Mouse (Mus musculus) gastrocnemius, adult 18-20 months (tissue): ENCODE data around the gene Neurl4. TPM values are rescaled to one million over a fixed set of nuclear protein-coding genes. Genes with fewer than 3 reads are reported as not detected.

Source experiments
- DNase-seq: peaks from one replicate; pipeline ENCODE4 v3.0.0; 2021; ENCODE audit warnings: low spot score
- total RNA-seq, 2 experiments: library from RNA; stranded (reverse); gene quantifications; 2 replicates each; pipeline ENCODE4 v1.2.3; 2021

Neurl4 gene
- total RNA-seq, 2 experiments from 2014 or later, result 25.9 to 27.4 TPM

DNA sequence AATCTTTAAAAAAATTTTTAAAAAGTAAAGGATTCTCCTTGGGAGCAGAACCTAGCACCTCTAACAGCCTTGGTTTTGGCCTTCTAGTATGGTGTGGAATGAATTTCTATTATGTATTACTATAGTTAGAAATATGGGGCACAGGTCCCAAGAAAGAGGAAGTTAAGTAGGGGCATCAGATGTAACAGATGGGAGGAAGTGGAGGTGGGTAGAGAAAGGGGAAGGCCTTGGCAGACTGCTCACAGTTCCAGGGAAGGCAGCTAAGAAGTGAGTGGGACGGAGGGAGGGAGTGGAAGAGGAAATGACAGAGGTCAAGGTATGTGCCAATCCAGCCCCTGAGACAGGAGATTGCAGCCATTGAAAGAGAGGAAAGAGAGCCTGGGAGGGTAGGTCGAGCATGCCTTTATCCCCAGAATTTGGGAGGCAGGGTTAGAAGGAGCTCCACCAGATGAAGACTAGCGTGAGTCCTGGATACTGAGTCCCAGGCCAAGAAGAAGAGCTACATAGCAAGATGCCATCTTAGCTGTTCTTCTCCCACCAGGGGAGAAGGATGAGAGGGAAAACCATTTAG is 30.2 kb downstream of the Neurl4 start:
- DNase-seq, result no peak

DNA sequence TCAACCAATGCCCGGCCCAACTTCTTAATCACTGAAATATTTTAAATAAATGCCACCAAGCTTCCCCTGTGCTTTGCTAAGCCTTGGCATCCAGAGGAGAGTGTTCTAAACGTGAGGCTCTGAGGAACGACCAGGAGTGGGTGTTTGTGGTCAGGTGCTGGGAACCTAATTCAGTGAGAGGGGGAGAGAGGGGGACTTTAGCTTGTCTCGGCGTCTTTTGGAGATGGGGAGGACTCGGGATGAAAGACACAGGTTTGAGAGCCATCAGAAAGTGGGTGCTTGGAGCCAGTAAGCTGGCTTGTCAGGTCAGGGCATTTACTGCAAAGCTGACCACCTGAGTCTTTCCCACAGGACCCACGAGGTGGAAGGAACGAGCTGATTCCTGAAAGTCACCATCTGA is 30.9 kb downstream of the Neurl4 start:
- no peak for DNase-seq

DNA sequence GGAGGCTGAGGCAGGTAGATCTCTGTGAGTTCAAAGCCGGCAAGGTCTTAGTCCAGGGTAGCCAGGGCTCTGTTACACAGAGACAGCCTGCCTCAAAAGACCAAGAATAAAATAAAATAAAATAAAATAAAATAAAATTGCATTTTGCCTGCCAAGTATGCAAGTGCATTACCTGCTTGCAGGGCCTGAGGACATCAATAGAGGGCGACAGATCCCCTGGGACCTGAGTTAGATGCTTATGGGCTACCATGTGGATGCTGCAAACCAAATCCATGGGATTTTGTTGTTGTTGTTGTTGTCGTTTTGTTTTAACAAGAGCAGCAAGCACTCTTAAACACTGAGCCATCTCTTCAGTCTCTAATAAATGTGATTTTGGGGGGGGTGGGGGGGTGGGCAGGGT is 31.4 kb downstream of the Neurl4 start:
- DNase-seq, result no peak

DNA sequence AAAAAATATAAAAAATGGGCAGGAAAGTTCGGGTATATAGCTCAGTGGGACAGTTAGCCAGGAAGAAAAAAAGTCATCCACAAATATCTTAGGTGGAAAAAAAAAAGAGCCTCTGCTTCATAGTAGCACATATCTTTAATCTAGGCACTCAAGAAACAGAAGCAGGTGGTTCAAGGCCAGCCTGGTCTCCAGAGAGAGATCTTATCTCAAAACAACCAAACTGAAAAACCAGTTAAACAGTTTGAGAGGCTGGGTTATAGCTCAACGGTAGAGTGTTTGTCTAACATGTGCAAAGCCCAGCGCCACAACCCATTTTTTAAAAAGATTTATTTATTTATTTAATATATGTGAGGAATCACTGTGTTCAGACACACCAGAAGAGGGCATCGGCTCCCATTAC is 32.2 kb downstream of the Neurl4 start:
- DNase-seq, result no peak

DNA sequence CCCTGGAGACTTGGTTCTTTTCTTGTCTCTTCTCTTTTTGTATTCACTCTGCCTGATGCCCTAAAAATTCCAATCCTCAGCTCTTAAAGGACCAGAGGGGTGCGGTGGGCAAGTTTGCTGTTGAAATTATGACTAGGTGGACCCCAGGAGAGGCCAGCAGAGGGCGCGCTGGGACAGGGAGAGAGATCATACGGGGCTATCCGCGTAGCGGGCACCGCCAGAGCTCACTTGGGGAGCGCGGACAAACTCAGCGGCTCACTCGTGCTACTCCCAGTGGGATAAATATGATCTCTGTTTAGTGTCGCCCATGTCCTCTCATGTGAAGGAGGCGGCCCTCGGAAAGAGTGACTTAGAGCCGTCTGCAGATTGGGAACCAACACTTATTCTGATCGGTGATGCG is 33.3 kb downstream of the Neurl4 start:
- peak; percentile 96 for DNase-seq

DNA sequence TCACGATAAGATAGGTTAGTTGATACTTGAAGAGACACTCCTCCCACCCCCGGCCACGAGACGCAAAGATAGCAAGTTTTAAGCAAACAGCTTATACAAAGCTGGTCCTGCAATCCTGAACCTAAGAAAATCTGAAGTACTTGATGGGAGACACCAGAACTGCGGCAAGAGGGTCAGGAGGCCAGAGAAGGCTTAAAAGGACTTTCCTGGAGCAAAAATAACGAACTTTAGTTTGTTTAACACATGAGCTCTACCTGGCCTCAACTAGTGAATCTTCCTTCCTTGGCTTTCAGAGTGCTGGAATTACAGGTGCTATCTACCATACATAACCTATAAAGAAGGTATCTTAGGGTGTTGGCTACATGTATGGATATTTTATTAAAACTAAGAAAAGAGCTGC is 33.8 kb downstream of the Neurl4 start:
- DNase-seq, result no peak

DNA sequence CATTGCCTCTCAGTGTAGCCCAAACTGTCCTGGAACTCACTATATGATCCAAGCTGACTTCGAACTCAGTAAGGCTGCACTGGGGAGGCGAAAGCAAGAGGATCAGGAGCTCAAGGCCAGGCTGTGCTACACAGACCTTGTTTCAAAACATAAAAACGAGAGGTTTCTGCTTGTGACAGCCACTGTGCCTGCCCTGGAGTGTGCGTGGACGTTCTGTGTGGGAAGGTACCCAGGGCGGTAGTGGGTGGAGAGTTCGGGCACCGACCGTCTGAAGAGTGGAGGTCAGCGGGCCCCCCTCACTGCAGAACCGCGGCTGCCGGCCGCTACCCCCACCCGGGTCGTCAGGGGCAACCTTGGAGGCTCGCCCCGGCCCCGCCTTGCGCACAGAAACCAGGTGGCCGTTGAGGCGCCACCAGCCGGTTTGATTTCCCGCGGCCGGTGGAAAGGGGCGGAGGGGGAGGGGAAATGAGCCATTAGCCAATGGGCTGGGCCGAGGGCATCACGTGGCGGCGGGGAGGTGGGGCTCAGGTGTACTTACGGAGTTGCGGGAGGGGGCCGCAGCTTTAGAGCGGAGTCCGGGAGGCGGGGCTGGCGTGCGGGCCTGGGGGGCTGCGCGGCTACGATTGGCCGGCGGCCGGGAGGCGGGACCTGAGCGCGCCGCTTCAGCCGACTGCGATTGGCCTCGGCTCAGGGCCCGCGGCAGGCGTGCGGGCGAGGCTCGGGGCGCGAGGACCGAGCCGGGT is 34.4 kb downstream of the Neurl4 start, which contains the start of gene Ybx2:
Gene Ybx2, plus strand, starts transcription at position 660 of the 743 bp plus-strand sequence.
- peak; percentile 92 for DNase-seq

DNA sequence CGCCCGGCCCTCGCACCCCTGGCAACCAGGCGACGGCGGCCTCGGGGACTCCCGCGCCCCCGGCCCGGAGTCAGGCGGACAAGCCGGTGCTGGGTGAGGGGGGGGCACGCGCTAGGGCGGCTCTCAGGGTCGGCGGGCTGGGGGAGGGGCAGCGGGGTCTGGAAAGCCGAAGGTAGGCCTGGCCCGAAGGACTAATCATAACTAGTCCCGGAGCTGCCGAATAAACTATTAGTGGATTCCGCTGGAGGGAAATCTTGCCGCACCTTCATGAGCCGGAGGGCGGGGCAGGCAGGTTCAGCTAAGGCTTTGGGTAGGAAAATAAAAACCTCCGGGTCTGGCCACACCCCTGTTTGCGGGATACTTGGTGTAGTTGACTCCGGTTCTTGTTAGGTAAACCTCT is 35.3 kb downstream of the Neurl4 start:
- no peak for DNase-seq

DNA sequence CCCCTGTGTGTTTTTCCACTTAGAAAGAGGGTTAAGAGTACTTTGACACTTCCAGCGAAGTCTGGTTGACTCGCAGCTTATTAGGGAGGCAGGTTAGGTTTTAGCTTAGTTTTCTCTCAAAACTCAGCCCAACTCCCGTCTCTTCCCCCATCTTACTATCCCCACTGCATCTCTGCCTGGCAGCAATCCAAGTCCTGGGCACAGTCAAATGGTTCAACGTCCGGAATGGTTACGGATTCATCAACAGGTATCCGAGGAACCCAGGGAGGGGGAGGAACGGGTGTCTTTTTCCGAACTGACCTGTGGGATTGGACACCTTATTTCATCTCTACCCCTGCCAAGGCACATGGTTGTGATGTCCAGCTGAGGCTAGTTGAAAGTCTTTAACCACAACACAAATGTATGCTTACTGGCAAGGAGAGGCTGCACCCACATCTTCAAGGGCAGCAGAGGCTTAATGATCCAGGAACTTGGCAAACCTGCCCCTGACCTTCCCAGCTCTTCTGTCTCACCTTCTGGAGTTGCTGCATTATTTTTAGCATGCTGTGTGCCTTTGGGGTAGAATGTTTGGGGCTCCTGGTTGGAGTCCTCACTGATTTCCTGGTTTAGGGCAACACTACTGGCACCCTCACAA is 36.0 kb downstream of the Neurl4 start:
- peak; percentile 42 for DNase-seq

DNA sequence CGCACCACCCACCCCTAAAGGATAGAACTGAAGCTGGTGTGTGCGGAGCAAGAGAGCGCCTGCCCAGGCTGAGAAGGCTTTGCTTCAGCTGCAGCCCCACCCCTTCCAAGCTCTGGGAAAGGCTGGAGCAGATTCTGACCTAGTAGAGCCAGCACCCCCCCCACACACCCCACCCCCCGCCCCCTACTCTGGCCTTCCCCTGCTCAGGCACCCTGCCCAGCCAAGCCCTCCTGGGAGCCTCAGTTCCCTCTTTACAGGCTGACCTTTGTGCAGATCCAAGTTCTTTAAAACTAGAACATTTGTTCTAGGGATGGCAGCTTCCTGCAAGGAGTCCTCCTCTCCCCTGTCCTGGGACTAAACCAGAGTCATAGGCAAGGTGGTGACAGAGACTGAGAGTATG is 36.5 kb downstream of the Neurl4 start:
- DNase-seq, result peak; percentile 71

DNA sequence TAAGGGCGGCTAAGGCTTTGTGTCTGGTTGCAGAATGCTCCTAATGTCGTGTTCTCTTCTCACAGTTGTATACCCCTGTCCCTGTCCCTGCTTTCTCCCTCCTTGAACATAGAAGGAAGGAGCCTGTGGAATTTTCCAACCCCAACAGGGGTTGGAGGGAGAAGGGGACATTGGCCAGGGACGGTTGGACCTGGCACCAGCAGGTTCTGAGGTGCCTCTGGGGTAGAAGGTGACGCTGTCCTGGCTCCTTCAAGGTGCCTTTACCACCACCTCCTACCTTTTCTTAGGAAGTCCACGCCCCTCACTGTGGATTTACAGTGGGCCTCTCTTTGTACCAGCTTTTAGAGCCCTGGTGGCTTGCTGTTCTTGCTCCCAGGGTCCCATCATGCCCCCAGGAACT is 37.0 kb downstream of the Neurl4 start:
- no peak for DNase-seq

DNA sequence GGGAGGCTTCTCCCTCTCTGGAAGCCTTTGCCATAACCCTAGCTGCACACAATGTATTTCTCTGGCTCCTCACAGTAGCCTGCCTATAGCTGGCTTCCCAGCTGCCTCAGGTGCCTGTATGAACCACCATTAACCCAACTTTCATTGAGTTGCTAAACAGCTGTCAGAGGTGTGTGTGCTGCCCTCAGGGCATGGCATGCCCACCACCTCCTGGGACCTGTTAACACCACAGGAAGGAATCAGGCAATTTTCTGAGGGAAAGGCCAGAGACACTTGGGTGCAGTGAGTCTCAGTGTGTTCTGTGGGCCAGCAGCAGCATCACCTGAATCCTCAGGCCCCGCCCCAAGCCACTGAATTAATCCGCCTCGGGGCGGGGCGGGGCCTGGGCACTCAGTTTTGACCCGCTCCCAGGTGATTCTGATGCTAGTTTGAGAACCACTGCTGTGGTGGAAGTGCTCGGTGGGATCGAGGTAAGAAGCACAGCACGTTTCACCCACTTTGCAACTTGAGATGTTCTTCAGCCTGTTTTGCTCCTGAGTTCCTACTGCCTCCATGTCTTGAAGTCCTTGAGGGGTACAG is 37.6 kb downstream of the Neurl4 start:
- no peak for DNase-seq

DNA sequence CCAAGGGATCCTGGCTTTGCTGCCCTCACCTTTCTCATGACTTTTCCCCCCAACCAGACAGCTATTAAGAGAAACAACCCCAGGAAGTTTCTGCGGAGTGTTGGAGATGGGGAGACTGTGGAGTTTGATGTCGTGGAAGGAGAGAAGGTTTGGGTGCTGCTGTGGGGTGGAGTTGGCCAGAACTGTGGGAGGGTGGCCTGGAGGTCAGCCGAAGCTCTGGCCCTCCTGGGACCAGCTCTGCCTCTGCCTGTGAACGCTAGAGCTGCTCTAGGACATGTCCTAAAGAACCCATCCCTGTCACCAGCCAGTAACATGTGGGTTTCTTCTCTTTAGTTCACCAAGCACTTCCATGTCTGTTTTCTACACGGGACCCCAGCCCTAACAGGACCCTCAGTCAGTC is 38.3 kb downstream of the Neurl4 start:
- peak; percentile 30 for DNase-seq

DNA sequence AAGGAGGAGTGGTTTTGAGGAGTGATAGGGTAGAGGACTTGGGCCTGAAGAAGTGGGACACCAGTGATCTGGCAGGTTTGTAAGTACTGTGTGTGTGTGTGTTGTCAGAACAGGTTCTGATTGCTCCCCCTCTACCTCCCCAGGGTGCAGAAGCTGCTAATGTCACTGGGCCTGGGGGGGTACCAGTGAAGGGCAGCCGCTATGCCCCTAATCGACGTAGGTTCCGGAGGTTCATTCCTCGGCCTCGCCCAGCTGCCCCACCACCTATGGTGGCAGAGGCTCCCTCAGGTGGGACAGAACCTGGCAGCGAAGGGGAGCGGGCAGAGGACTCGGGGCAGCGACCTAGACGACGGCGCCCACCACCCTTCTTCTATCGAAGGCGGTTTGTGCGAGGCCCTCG is 38.9 kb downstream of the Neurl4 start:
- DNase-seq, result no peak

DNA sequence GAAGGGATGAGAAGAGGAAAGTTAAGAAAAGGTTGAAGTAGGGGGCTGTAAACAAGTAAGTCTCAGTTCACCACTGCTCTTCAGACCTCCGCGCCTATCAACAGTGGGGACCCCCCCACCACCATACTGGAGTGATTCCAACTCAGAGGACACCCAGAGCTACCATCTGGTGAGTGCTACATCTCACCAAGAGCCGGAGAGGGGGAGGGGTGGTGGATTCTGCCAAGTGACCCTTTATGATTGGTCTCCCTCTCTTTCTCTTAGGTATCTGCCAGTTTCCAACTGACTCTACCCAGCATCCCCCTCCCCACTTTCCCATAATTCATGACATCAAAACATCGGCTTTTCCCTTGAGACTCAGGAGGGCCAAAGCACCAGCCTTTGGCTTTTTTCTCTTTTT is 40.1 kb downstream of the Neurl4 start:
- peak; percentile 30 for DNase-seq

DNA sequence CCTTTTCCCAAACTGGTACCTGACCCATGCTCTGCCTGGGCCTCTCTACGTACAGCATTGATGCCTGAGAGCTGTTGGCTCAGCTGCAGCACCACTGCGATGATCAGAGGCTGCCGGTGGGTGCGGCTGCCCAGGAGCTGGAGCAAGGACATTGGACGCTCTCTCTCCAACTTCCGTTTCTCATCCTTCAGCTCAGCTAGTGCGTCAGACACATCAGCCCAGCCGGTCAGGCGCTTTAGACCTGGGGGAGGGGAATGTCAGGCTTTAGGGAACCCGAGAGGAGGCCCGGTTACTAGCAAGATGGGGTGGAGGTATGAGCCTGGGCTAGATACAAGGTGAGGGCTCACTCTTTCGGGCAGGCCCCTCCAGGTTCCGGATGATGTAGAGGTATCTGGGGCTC is 44.3 kb downstream of the Neurl4 start:
- peak; percentile 24 for DNase-seq

DNA sequence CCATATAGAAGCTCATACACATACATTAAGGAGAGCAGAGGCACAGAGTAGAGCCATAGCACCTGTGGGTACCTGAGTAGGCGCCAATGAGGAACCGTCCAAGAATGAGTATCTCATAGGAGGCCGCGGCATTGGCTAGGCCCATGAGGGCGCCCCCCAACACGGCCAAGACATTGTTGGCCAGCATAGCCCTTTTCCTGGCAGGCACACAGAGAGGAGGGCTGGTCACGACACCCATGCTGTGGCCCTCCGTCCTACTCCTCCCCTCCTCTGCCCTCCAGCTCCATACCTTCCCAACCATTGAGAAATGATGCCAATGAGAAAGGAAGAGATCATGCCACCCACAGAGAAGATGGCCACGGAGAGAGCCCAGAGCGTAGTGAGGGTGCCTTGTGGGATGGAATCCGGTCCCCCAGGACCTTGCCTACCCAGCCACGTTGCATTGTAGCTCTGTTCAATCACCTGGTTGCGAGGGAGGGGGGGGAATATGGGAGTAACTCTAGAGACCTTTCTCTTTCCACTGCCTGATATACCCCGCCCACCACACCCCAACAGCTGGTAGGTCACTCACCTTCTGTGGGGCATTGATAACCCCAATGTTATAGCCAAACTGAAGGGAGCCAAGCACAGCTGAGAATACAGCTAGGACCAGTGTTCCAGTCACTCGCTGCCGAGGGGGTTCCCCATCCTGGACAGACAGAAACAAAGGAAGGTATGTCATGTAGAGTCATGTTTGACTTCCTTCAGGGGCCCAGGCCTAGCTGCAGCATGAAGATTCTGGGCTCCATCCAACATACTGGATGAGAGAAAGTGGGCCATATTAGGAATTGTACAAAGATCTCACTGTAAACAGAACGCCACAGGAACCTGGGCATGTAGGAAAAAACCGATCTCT is 45.4 kb downstream of the Neurl4 start:
- no peak for DNase-seq

DNA sequence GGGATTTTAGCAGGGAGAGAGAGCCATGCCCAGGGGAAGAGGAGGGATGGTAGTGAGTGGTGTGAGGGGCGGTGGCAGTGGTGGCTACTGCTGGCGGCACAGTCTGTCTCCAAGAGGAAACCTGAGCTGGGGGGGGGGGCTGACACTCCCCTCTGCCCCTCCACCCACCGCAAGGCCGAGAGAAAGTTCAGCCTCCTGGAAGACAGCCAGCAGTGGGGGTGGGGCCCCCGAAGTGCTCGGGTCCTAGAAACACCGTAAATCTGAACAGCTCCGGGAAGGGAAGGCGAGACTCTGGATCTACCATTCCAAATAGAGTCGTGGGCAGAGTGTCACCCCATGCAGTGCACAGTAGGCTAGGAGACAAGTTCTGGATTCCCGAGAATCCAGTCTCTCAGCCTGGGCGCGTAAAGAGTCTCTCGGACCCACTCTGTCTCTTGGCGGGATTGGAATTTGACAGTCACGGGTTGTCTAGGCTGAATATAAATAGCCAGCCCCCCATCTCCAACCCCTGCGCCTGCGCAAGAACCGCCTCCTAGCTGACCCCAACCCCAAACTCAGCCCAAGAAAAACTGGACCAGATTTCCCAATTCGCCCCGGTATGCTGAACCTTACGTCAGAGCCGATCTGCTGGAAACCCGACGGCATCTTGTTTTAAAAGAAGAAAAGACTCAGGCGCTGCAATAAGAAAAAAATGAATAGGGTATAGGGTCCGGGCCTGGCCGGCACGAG is 46.6 kb downstream of the Neurl4 start:
- peak; percentile 88 for DNase-seq

DNA sequence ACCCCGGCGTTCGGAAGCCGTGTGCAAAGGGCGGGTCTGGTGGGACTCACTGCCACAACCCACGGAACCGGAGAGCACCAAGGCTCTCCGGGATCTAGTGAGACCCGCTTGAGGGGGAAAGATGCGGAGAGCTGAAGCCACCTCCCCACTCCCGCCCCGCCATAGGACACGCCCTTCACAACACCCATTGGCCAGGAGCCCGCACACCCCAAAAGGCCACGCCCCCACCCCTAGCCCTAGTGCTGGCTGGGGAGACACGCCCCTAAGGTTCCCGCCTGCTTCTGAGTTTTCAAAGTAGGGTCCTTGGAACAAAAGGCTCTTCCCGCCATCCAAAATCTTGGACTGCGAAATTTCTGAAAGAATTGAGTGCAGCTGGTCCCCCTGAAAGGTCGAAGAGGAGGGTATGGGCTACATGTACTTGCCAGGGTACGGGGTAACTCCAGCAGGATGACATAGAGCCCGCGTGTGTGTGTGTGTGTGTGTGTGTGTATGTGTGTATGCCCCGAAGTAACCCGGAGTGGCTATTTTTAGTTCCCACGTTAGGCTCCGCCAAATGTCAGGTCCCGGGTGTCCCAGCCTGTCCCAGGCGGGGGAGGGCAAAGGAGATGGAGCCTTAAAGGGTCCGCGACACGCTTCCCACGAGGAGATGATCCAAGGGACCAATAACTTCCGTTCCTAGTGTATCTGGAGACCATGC is 47.3 kb downstream of the Neurl4 start, which contains the start of gene Slc2a4:
Gene Slc2a4, minus strand, starts transcription at position 123 of the 697 bp plus-strand sequence.
- peak; percentile 96 for DNase-seq

DNA sequence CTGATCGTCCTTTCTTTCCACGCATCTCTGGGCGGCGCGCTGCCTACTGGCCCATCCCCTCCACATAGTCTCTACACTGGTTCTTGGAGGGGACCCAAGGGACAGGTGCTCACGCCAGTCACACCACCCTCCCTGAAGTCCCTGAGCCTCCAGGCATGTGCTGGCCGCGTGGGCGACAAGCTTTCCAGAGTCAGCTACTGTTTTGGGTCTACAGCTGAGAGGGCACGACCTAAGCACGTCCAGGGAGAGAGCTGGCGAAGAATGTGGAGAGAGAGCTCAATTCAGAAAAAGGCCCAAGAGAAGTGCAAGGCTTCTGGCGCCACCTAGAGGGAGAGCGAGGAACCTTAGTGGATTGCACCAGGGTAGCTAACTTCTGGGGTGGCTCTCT is 47.9 kb downstream of the Neurl4 start:
- peak; percentile 95 for DNase-seq
